Mouse (Mus musculus) spleen, adult 2 months (tissue): ENCODE measurements around the gene Cops4. TPM values are rescaled to one million over a fixed set of nuclear protein-coding genes. Genes with fewer than 3 reads are reported as not detected.
A peak's percentile ranks its signal among the peaks of the same experiment; 100 is the strongest.

Experiments used
- DNase-seq, 2 experiments: peaks; one replicate each; pipeline versions ENCODE4 v3.0.0 to v3.0.0-alpha.2; 2012 to 2021; ENCODE audit warnings: low spot score in 2 of 2, low read depth in 1 of 2
- H3K27ac ChIP-seq: fragments of 200-500 bp; 2 replicates; pipeline ENCODE4 v1.5.1; 2012; ENCODE audit warnings: low read length, inconsistent platforms; ENCODE audit not compliant: insufficient read depth
- H3K27me3 ChIP-seq: fragments of 200-500 bp; 2 replicates; pipeline ENCODE4 v1.6.1; 2012; ENCODE audit warnings: mild to moderate bottlenecking, moderate library complexity, low read length, inconsistent platforms; ENCODE audit not compliant: control insufficient read depth, insufficient read depth
- H3K36me3 ChIP-seq: fragments of 200-500 bp; 2 replicates; pipeline ENCODE4 v1.6.1; 2012; ENCODE audit warnings: mild to moderate bottlenecking, low read length, inconsistent platforms; ENCODE audit not compliant: control insufficient read depth, insufficient read depth
- H3K4me1 ChIP-seq: fragments of 200-500 bp; 2 replicates; pipeline ENCODE4 v1.6.1; 2011; ENCODE audit warnings: inconsistent platforms; ENCODE audit not compliant: control insufficient read depth, insufficient read depth, insufficient read length
- H3K4me3 ChIP-seq: fragments of 200-500 bp; 2 replicates; pipeline ENCODE4 v1.5.1; 2011; ENCODE audit warnings: mild to moderate bottlenecking, inconsistent platforms; ENCODE audit not compliant: insufficient read depth, insufficient read length; ENCODE audit errors: extremely low read depth
- CTCF ChIP-seq: fragments of 200-500 bp; IDR thresholded peaks from 2 replicates; pipeline ENCODE4 v1.5.1; 2011; ENCODE audit warnings: mild to moderate bottlenecking, inconsistent platforms; ENCODE audit not compliant: insufficient read depth, insufficient read length, insufficient replicate concordance; ENCODE audit errors: extremely low read depth
- POLR2A ChIP-seq: fragments of 200-500 bp; IDR thresholded peaks from 2 replicates; pipeline ENCODE4 v1.6.1; 2011; ENCODE audit warnings: low read depth, low read length, inconsistent platforms
- WGBS: fragments of 180-500 bp; shearing (Covaris S2); methylation state at CpG from one replicate; pipeline ENCODE4 v1.1.7; 2018; 5-methylcytosine and 5-hydroxymethylcytosine counted together
- polyA plus RNA-seq: library from polyadenylated mRNA; depleted of rRNA; stranded (reverse); fragments of >200 nt; gene quantifications from 2 replicates; pipeline ENCODE4 v1.2.3, GENCODE M21; 2012; rRNA removed

Cops4 gene
- 9.4 and 9.9 TPM in 2 replicates for polyA plus RNA-seq

GRCm38 (mm10) chr5:100518049-100519026, at the start of gene Cops4:
Gene Cops4, plus strand, starts transcription at chr5:100518309.
- Histone ChIP-seq H3K4me3 (peak within 1 kb of the TSS; percentile 77), H3K27me3 (no peaks in the 10 kb centered on the region), H3K36me3 (no peaks in the 10 kb centered on the region; the same call in 1 of the 2 replicates), H3K27ac (peak within 1 kb of the TSS; percentile 69), H3K4me1 (peaks cover 8% of the 10 kb centered on the region; the same call in 1 of the 2 replicates)
- DNase-seq, result peak; percentile 97 to 99
- no peak for TF ChIP-seq CTCF
- TF ChIP-seq POLR2A, result peak; percentile 27; the same call in 1 of the 2 replicates
- WGBS, result under 1% methylated on average over 64 of the region's 64 CpGs

GRCm38 (mm10) chr5:100476328-100476727, 41.8 kb upstream of the Cops4 start:
- no peak for DNase-seq

GRCm38 (mm10) chr5:100477604-100478003, 40.5 kb upstream of the Cops4 start:
- WGBS, result 37% methylated on average over 9 of the region's 9 CpGs
- Histone ChIP-seq H3K36me3 (peaks cover 4% of the 10 kb centered on the region), H3K27ac (no peak overlapping the region), H3K4me3 (no peak overlapping the region), H3K27me3 (no peaks in the 10 kb centered on the region), H3K4me1 (no peaks in the 10 kb centered on the region)
- TF ChIP-seq POLR2A (no peak), CTCF (no peak)
- DNase-seq, result no peak

More at GRCm38 (mm10) chr5:100476328-100476727, 41.8 kb upstream of the Cops4 start:
- peaks cover 6% of the 10 kb centered on the region for H3K36me3 ChIP-seq
- H3K27me3 ChIP-seq, result no peaks in the 10 kb centered on the region
- WGBS, result 55% methylated on average over 3 of the region's 3 CpGs
- TF ChIP-seq POLR2A (no peak), CTCF (no peak)
- H3K4me1 ChIP-seq, result no peaks in the 10 kb centered on the region
- no peak overlapping the region for H3K27ac ChIP-seq
- H3K4me3 ChIP-seq, result no peak overlapping the region

- no peak for TF ChIP-seq POLR2A
- no peak for TF ChIP-seq CTCF
- H3K4me1 ChIP-seq, result peaks cover 8% of the 10 kb centered on the region
- H3K27ac ChIP-seq, result peak overlapping the region; percentile 10; the same call in 1 of the 2 replicates
- peaks cover 2% of the 10 kb centered on the region; the same call in 1 of the 2 replicates for H3K36me3 ChIP-seq
- no peak overlapping the region for H3K4me3 ChIP-seq
- H3K27me3 ChIP-seq, result no peaks in the 10 kb centered on the region
- no peak for DNase-seq
Observed at GRCm38 (mm10) chr5:100483569-100483968, 34.5 kb upstream of the Cops4 start.

GRCm38 (mm10) chr5:100487120-100487519, 31.0 kb upstream of the Cops4 start:
- Histone ChIP-seq H3K27ac (no peak overlapping the region), H3K4me3 (no peak overlapping the region), H3K36me3 (peaks cover 1% of the 10 kb centered on the region; the same call in 1 of the 2 replicates), H3K4me1 (peaks cover 8% of the 10 kb centered on the region), H3K27me3 (no peaks in the 10 kb centered on the region)
- 46% methylated on average over 2 of the region's 2 CpGs for WGBS
- DNase-seq, result no peak
- TF ChIP-seq POLR2A, result no peak
- TF ChIP-seq CTCF, result no peak

GRCm38 (mm10) chr5:100488231-100488630, 29.9 kb upstream of the Cops4 start:
- Histone ChIP-seq H3K4me1 (peaks cover 8% of the 10 kb centered on the region), H3K27me3 (no peaks in the 10 kb centered on the region), H3K36me3 (peaks cover 1% of the 10 kb centered on the region; the same call in 1 of the 2 replicates), H3K27ac (no peak overlapping the region), H3K4me3 (no peak overlapping the region)
- no peak for DNase-seq
- 96% methylated on average over 3 of the region's 3 CpGs for WGBS
- TF ChIP-seq POLR2A (no peak), CTCF (no peak)

- WGBS, result 63% methylated on average over 2 of the region's 2 CpGs
- Histone ChIP-seq H3K36me3 (peaks cover 1% of the 10 kb centered on the region; the same call in 1 of the 2 replicates), H3K27ac (no peak overlapping the region), H3K27me3 (no peaks in the 10 kb centered on the region), H3K4me1 (peaks cover 2% of the 10 kb centered on the region; the same call in 1 of the 2 replicates), H3K4me3 (no peak overlapping the region)
- no peak for DNase-seq
- TF ChIP-seq POLR2A (no peak), CTCF (no peak)
Observed at GRCm38 (mm10) chr5:100489340-100489739, 28.8 kb upstream of the Cops4 start.
